Mouse (Mus musculus) megakaryocyte, embryonic 14.5 days (primary cell): ENCODE measurements at regions not wholly inside any gene's neighbourhood (a gene's known extent, or its start where the extent isn't known, plus 50 kb on each side); places are given as distances from the start of the nearest gene placed in this dataset.

Experiments used
- FLI1 ChIP-seq: IDR thresholded peaks from 2 replicates; pipeline ENCODE4 v1.6.1; 2012; ENCODE audit warnings: low read length, inconsistent platforms, mixed read lengths
- GATA1 ChIP-seq: IDR thresholded peaks from 3 replicates; pipeline ENCODE4 v1.6.1; 2012; ENCODE audit warnings: mixed read lengths, low read length, inconsistent platforms, borderline replicate concordance

DNA sequence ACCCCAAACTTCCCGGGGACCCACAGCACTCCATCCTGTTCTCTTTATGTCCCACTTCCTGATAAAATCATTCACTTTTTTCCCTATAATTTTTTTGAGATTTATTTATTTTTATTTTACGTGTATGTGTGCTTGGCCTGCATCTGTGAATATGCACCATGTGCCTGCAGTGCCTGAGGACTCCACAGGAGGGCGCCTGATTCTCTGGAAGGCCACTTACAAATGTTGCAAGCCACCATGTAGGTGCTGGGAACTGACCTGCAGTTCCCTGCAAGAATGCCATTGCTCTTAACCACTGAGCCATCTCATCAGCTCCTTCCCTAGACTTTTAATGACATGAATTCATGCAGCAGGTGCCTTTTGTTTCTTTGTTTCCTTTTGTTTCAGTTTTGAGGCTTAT, 134.9 kb upstream of the Zfp64 start:
- TF ChIP-seq GATA1: no peak
- no peak for TF ChIP-seq FLI1
